Mouse (Mus musculus): ENCODE measurements around the gene Slc2a5.

DNA sequence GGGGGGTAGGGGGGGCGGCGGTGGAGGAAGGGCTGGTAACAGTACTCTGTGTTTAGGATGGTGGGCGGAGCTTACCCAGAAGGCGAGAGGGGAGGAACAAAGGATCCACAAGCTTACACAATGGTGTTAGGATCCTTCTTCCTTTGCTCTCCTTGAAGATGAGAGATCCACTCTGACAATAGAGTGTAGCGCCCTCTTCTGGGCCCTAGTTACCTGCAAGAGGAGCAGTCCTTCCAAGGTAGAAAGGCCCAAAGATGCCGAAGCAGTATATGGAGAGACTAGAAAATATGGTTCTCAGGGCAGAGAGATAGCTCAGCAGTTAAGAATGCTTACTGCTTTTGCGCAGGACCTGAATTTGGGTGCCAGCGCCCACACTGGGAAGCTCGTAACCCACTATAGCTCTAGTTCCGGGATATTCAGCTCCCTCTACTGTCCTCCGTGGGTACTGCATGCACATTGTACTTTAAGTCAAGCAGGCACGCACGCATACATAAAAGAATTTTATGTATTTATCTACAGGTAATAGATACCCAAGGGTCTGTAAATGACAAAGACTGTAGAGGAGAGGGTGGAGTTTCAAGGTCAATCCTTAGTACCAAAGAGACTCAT lies 43.6 kb downstream of the Slc2a5 start:
- TF ChIP-seq CTCF (IDR thresholded peaks at IDR 0.05; ENCODE audit: low read depth) (peak; percentile 41), EP300 (IDR thresholded peaks at IDR 0.05; ENCODE audit: low read depth) (no peak)

All from liver, postnatal 0 days (tissue).